Mouse (Mus musculus) E14TG2a.4 (cell line): ENCODE data around the gene Dennd1c.

Source experiments
- CTCF ChIP-seq: conservative IDR thresholded peaks from 2 replicates; pipeline ENCODE4 v1.5.1; 2014; ENCODE audit warnings: low read length
- POU5F1 ChIP-seq: IDR thresholded peaks from 2 replicates; pipeline ENCODE4 v1.6.1; 2014; ENCODE audit warnings: low read length, borderline replicate concordance

- TF ChIP-seq CTCF (no peak), POU5F1 (no peak)
Observed at GRCm38 (mm10) chr17:57056246-57056645, 22.1 kb downstream of the Dennd1c start.
